Mouse (Mus musculus) urinary bladder, adult 18-20 months (tissue): ENCODE data around the gene Vmn1r81.

Source experiments
- DNase-seq, 2 experiments: peaks; one replicate each; pipeline ENCODE4 v3.0.0; 2022; ENCODE audit warnings: low spot score in 2 of 2, mixed read lengths in 2 of 2

Gene Vmn1r81

DNA sequence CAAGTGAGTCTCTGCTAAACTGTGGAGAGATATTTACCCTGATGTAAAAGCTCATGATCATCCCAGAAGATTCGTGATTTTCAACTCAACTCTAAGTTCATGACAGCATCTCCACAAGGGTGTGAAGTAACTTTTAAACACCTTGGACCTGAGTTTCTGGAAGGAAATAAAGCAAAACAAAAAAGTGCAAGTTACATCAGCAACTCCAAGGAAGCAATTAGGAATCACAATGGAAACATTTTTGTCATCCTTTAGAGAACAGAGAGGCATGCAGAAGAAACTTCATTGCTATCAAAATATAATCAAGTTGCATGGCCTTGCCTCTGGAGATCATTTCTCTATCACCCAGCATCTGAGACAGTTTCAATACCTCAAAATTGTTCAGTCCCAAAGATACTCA is at the start of gene Vmn1r81:
Gene Vmn1r81 (minus strand): TSS at position 101 of the 400 bp plus-strand sequence.
- no peak for DNase-seq

DNA sequence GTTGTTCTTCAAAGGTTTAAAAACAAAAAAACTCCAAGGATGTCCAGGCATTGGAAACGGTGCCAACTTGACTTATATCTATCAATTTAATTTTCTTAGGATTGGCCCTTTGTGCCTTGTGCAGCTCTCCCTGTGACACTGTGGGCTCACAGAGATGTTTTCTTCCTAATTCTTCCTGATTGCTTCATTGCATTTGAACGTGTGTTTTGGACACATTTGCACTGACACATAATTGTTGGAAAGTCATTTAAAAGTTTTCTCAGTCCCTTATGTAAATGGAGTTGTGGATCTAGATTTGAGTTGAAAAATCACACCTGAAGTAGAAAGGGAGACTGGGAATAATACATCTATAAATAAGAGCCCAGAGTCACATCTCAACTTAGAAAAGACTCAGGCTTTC is 32.1 kb upstream of the Vmn1r81 start, which contains the start of gene Vmn1r82:
Gene Vmn1r82 (plus strand): TSS at position 301 of the 400 bp plus-strand sequence.
- DNase-seq, result no peak

- no peak for DNase-seq
Measured at GRCm38 (mm10) chr7:12204141-12204540, 63.9 kb downstream of the Vmn1r81 start.
